Mouse (Mus musculus): ENCODE data around the gene Sirt4. TPM values are rescaled to one million over a fixed set of nuclear protein-coding genes. Genes with fewer than 3 reads are reported as not detected.
"Not testable (repeated sequence)": the region's sequence is repeated elsewhere in the genome, so short reads cannot be mapped to it uniquely, and the experiment has no call there.

Sirt4 gene
- polyA plus RNA-seq (2017; shearing (Covaris generic)), result 10 to 100 TPM; 10.4 to 14.9 TPM

DNA sequence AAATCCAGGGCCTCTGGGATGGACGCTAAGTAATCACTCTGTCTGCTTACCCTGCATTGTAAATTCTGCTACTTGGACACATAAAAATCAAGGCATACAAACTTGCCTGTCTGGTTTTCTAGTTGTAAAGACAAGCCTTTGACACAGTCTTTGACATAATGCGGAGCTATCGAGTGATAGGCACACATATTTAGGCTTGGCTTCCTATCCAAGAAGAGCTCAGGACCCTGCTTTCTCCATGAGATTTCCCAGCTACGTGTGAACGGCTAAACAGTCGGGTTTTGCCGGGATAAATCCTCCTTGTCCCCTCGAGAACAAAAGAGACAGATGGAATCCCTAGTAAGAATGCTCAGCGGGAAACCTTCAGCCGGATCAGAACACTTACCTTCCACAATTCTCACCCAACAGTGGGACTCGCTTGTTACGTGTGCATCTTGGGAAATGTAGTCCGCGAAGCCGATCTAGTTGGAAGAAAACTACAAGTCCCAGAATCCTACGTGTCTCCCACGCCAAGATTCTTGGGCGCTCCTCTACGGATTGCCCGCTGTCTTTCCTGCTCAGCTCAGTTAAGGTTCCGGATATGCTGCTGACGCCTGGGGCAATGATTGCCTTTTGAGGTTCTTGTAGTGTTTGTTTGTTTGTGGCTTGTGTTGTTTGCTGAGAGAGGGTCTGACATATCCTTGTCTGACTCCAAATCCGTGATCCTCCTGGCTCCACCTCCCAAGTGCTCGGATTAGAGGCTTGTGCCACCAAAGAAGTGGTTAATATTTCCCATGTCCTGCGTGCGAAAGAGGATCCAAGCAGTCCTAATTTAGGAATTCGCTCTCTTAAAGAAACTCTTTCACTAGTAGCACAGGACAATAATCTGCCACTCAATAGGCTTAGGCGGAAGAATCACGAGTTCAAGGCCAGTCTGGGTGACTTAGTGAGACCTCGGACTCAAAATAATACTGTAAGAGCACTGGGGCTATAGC is at the start of gene Sirt4:
Gene Sirt4, minus strand, starts transcription at position 779 of the 974 bp plus-strand sequence.
- peak; percentile 92 for ATAC-seq

DNA sequence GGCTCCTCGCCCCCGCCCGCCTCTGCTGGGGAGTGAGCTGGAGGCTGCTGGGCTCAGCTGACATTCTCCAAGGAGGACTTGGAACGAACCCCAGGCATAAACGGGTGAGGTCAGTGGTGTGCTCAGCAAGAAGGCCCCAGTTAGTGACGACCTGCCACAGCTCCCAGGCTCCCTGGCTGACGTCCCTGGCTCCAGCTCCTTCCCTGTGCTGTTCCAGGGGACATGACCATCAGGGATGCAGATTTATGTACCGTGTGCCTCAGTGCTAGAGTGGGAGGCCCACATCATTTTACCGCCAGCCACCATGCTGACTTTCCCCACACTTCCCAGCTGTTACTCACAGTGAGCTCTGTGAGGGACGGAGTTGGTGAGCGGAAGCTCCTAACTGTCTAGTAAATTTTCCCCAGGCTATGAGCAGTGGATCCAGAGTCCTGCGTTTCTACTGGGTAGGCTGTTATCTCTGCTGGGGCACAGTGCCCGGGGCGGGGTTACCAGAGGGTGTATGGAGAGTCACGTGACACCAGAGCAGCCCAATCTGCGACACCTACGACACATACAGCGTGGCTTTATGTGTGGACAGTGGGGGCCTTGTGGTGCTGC is 47.2 kb upstream of the Sirt4 start:
- ATAC-seq, result no peak

GRCm38 (mm10) chr5:115530447-115530809 is 45.9 kb upstream of the Sirt4 start:
- no peak for ATAC-seq

DNA sequence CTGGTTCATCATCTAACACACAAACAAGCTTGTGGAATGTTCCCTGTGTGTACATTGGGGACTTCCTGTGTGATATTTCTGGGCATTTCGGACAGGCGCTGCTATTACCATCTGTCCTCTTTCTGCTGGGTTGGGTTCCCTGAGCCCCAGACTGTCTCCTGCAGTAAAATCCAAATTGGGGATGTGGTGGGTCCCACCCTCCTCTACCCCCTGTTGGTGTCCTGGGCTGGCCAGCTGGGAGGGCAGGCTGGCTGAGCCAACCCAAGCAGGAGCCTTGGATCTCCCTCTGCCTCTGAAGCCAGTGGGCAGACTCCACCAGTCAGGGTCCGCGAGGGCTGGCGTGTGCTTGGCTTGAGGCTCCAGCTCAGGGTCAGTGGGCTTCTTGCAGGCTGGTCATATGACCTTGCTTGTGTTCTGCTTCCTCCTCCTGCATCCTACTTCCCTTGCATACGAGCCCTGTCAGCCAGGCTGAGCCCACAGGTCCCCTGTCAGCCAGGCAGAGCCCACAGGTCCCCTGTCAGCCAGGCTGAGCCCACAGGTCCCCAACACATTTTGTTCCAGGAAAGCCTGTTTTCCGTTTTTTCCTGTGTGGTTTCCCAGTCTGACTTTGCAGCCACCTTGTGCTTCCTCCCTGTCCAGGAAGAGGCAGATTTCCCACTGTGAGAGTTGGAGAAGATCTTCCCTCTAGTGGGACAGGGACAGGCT is 45.4 kb upstream of the Sirt4 start:
- ATAC-seq, result no peak

- no peak for ATAC-seq
Measured at GRCm38 (mm10) chr5:115529364-115529741, 44.8 kb upstream of the Sirt4 start.

DNA sequence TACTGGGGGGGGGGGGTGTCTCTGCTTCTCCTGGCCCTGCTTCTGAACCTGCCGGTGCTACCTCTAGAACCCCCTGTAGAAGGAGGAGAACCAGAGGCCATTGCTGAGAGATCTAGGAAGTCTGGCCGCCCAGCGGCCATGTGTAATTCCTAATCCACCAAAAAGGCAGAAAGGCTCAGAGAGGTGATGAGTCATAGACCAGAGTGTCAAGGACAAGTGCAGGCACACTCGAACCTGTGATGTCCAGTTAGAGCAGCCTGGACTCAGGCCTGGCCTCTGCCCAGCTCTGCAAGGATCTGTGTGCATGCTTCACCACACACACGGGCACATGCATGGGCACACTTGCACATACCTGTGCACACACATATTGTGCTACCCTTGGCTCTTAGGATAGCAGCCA is 43.6 kb upstream of the Sirt4 start:
- ATAC-seq, result no peak

DNA sequence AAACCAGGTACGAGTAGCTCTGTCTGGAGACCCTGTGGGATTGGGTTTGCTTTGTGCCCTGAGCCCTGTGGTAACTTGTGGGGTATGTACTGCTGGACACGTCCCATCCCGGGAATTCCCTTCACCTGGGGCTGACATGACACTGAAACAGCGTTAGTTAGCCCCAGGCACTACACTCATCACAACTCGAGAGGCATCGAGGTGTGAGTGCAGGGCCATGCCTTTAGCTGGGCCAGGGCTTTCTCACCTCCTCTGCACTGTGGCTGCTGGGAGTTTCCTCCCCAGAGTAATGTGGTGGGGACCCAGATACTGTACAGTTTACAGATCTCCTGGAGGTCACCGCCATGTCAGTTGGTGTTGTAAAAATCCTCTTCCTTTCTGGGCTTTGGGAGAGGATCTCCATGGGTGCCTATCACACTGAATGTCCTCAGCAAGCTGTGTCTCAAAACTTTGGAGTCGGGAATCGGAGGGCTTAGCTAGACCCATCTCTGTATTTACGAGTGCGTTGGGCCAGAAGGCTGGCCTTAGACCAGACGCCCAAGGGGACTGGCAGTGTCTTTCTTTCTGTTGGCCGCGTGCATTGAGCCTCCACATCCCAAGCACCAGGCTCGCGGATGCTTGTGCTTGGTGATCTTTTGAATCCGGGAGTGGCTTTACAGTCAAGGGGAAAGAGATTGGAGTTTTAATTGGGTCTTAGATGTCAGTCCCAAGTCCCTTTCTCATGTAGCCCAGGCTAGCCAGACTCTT is 42.1 kb upstream of the Sirt4 start:
- ATAC-seq, result no peak

DNA sequence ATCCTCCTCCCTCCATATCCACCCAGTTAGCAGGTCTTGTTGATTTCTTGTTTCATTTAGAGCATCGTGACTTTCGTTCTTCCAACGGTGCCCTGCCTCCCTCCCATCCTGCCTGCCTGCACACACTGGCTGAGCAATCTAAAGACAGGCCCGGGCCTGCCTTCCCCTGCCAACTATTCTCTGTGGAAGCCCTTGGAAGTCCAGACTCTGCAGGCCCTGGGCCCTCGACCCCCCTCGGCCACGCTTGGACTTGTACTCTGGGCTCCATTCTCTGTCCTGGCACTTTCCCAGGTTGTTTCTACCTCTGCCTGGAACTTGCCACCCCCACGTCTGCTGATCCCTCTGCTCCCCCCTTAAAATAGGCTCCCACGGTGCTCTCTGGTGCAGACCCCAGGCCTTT is 41.4 kb upstream of the Sirt4 start:
- ATAC-seq, result no peak

DNA sequence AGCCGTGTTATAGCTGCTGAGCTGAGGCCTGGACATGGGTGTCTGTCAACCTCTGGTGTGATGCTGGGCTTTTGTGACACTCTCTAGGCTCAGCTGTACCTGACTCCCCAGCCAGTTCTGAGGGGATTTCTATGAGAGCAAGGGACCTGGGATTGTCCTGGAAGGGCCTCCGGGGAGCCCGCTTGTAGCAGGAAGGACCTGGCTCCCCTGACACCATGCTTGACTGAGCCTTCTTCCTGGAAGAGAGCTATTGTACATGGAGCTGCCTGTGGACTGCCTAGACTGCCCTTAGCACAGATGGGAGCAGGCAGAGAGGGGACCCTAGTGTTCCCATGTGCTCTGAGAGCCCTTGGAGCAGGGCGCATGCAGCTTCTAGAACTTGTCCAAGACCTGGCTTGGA is 40.9 kb upstream of the Sirt4 start:
- ATAC-seq, result no peak

GRCm38 (mm10) chr5:115524471-115524870 is 39.9 kb upstream of the Sirt4 start:
- ATAC-seq, result no peak

- no peak for ATAC-seq
Measured at GRCm38 (mm10) chr5:115523971-115524370, 39.4 kb upstream of the Sirt4 start.

DNA sequence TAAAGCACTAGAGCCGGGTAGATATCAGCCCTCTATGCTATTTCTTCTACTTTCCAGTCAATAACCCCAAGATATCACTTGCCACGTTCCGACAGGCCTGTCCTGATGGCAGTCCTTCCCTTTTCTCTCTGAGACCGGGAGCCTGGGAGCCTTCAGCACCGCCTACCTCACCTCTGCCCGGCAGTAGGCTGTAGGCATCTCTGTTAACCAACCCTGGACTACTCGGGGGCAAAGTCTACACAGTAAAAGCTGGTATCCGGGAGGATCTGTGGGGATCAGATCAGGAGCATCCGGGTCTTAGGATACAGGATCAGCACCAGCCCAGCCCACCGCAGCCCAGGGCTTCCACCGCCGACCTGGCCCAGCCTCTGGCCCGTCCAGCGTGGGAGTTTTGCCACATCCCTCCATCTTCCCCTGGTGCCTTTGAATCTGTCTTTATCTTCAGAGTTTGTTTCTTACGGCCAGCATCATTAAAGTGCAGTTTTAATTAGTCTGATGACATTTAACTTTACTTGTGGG is 38.5 kb upstream of the Sirt4 start:
- no peak for ATAC-seq

DNA sequence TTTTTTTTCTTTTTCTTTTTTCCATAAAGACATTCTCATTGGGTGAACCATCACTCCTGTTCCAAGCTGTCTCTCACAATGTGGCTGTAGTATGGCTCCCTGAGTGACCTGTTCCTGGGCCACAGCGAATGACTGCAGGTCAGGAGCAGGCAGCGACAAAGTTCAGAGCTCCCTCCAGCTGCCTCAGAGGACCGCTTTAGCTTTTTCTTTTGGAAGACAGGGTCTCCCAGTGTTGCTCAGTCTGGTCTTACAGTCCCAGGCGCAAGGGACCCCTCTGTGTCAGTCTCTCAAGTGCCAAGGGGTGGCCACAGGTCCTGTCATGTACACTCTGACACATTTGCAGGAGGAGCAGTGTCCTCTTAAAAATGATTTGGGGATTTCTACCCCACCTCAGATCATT is 38.0 kb upstream of the Sirt4 start:
- ATAC-seq, result no peak

DNA sequence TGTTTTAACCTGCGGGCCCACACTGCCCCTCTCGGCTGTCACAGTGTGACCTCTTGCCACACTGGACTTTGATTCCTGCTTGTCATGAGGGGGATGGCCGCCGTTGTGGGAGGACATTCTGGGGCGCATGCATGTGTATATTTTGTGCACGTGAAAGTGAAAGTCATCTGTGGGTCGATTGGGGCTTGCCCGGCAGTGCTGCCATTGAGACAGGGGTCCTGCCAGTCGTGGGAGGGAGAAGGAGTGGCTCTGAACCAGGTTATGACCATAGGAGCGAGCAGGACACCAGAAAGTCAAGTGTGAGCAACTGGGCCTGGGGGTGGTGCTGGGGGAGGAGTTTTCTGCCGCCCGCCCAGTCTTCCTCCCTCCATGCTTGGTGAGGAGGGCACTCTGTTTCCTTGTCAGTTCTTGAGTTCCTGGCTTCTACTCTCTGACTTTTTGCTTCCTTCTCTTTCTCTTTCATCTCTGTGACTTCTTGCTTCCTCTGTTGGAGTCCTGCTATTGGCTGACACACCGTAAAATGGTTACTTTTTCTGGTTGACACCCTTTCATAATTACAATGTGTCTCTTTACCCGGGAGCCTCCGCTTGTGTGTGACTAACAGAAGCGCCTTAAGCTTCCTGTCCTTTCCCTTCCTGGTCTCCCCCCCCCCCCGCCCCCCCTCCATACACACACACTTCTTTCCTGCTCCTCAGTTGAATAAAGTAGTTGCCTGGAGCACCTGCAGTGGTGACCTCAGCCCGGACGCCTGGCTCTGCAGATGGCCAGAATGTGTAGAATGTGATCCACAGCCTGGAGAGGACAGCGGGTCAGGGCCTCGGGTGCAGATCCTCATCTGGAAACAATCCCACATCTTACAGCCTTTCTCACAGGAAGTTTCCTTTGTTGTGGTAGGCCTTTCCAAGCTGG is 37.3 kb upstream of the Sirt4 start:
- peak; percentile 90 for ATAC-seq

DNA sequence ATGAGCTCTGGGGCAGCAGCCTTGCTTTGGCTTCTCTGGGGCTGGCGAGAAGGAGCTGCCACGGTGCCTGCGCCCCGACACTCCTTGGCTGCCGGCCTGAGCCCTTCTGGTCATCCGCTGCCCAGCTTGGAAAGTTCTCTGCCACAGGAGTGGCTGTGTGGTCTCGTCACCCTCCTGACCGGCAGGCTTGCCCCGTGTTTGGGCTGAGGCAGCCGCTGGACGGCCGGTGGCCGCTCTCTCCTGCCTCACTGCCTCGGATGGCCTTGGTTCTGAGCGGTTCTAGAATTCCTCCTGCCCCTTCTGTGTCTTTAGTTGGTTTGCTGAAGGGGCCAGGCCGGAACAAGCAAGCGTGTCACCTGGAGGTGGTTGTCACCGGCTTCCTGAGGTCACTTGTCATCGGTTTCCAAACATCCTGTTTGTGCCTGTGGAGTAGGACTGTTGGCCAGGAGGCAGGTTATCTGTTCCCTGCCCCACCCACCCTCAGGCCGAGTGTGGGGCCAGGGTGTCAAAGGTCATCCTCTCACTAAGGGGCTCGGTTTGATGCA is 35.9 kb upstream of the Sirt4 start:
- no peak for ATAC-seq

DNA sequence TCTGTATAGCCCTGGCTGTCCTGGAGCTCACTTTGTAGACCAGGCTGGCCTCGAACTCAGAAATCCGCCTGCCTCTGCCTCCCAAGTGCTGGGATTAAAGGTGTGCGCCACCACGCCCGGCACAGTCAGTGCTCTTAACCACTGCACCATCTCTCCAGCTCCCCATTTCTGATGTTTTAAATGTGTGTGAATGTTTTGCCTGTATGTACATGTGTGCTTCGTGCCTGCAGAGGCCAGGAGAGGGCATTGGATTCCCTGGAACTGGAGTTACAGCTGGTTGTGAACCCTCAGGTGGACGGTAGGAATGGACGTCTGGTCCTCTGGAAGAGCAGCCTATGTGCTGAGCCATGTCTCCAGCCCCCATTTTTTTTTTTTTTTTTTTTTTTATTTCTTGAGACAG is 33.7 kb upstream of the Sirt4 start:
- ATAC-seq, result not testable (repeated sequence)

GRCm38 (mm10) chr5:115517501-115517900 is 33.0 kb upstream of the Sirt4 start:
- ATAC-seq, result peak; percentile 9

DNA sequence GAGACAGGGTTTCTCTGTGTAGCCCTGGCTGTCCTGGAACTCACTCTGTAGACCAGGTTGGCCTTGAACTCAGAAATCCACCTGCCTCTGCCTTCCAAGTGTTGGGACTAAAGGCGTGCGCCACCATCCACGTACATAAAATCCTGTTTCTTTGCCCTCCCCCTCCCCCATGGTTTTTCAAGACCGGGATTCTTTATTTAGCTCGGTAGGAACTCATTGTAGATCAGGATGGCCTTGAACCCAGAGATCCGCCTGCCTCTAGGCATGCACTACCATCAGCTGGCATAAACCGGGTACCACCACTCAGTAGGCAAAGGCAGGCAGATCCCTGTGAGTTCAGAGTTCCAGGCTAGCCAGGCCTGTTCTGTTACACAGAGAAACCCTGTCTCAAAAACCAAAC is 32.4 kb upstream of the Sirt4 start:
- no peak for ATAC-seq

- ATAC-seq, result peak; percentile 85
Measured at GRCm38 (mm10) chr5:115516081-115516907, 31.8 kb upstream of the Sirt4 start.

All from activated CD4-positive, CD25-positive, alpha-beta regulatory T cell, adult 4 months (primary cell).